ENCODE assay signal across 23 mouse cellular contexts in genomic region chr12:40109227-40109626, GRCm38 (mm10). TPM values are rescaled to one million over a fixed set of nuclear protein-coding genes. Genes with fewer than 3 reads are reported as not detected.
"Had no signal": no experiment of that assay in that cellular context is flagged by ENCODE, and none has a peak within 500 bp of the region (broad histone marks: within the 10 kb centered on the region; RNA-seq: fewer than 3 reads in every experiment).

No protein-coding gene starts in this region.

- H3K9ac ChIP-seq: heart, embryonic 13.5 days; heart, embryonic 15.5 days; hindbrain, embryonic 13.5 days; hindbrain, embryonic 15.5 days; limb, embryonic 13.5 days; limb, embryonic 15.5 days; liver, embryonic 12.5 days; liver, embryonic 14.5 days had no signal

- ATAC-seq: hindbrain, postnatal 0 days; intestine, embryonic 16.5 days; liver, embryonic 12.5 days had no signal

- H3K4me2 ChIP-seq: heart, embryonic 11.5 days; heart, embryonic 13.5 days; heart, embryonic 15.5 days; hindbrain, embryonic 13.5 days; hindbrain, embryonic 15.5 days; limb, embryonic 13.5 days; limb, embryonic 15.5 days; liver, embryonic 12.5 days had no signal

- H3K27me3 ChIP-seq: heart, embryonic 13.5 days; heart, embryonic 15.5 days; hindbrain, embryonic 13.5 days; hindbrain, embryonic 15.5 days; limb, embryonic 13.5 days; limb, embryonic 15.5 days; liver, embryonic 12.5 days had no signal

- H3K36me3 ChIP-seq: heart, embryonic 13.5 days; heart, embryonic 15.5 days; hindbrain, embryonic 13.5 days; hindbrain, embryonic 15.5 days; limb, embryonic 13.5 days; limb, embryonic 15.5 days; liver, embryonic 12.5 days had no signal

- H3K27ac ChIP-seq: heart, adult 2 months; heart, embryonic 13.5 days; heart, embryonic 15.5 days; hindbrain, embryonic 13.5 days; hindbrain, embryonic 15.5 days; hindbrain, postnatal 0 days; limb, embryonic 13.5 days; limb, embryonic 15.5 days; liver, embryonic 12.5 days; liver, embryonic 14.5 days had no signal

- DNase-seq: gastrocnemius, postnatal 14 days; gastrocnemius, postnatal 36 days; heart, adult 11 months; heart, adult 2 months; heart, postnatal 14 days; heart, postnatal 36 days; kidney, postnatal 10 days; layer of hippocampus, adult 9-11 months; layer of hippocampus, postnatal 36 days; left cerebral cortex, postnatal 4 days had no signal

- H3K9me3 ChIP-seq: heart, embryonic 13.5 days; heart, embryonic 15.5 days; hindbrain, embryonic 13.5 days; hindbrain, embryonic 15.5 days; limb, embryonic 13.5 days; limb, embryonic 15.5 days; liver, embryonic 12.5 days had no signal

- H3K4me3 ChIP-seq: heart, adult 2 months; heart, embryonic 13.5 days; heart, embryonic 15.5 days; hindbrain, embryonic 13.5 days; hindbrain, embryonic 15.5 days; limb, embryonic 13.5 days; limb, embryonic 15.5 days; liver, embryonic 12.5 days had no signal

- H3K4me1 ChIP-seq: heart, embryonic 15.5 days; hindbrain, embryonic 13.5 days; hindbrain, embryonic 15.5 days; limb, embryonic 13.5 days; limb, embryonic 15.5 days; liver, embryonic 12.5 days had no signal

RNA-seq across cellular contexts. Expression of gene Scin, which starts 24.8 kb away (rescaled TPM):
- total RNA-seq: hindbrain, postnatal 0 days; left cerebral cortex, postnatal 10 days; liver, adult 2 months had no signal
